Mouse (Mus musculus): Measurements from ENCODE around the gene Iqschfp. TPM values are rescaled to one million over a fixed set of nuclear protein-coding genes. Genes with fewer than 3 reads are reported as not detected.

The Iqschfp gene
- polyA plus RNA-seq, 1 experiment = not detected

DNA sequence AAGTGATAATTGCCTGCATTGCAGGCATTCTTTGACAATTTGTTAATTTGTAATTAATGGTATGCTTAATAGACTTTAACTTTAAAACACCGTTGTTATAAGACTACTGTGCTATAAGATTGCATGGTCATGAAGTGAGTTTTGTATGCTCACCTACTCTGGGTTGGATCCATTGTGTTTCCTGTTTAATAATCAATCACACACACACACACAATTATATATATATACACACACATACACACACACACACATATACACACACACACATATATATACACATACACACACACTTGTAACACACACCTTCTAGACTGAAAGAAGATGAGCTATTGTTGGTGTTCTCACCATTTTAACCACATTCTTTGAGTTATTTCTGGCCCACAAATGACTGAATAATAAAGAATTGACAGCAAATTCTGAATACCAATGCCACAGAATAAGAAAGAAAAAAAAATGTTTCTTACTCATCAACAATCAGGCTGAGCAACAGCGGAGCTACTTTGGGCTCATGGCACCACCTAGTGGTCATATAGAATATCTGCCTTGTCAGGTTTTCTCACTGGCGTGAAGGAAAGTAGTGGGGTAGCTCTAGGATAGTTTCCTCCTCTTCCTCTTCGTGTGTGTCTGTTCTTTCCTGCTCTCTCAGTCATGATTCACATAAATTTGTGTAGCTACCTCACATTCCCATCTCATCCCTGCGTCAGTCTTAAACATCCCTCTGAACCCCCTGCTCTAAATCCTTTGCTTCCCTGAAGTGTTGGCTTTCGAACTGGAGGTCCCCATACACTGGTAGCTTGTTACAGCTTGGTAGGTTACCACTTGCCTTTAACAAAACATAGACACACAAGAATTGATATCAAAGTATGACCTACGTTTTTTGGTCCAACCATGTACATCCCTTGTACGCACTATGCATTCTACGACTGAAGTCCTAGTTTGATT lies 153.7 kb downstream of the Iqschfp start:
- Histone ChIP-seq H3K4me3 (ENCODE audit: insufficient read depth, low read depth, low read length) (no peak overlapping the region), H3K4me1 (ENCODE audit: control insufficient read depth, insufficient read depth, low read length) (no peaks in the 10 kb centered on the region), H3K27ac (ENCODE audit: insufficient read depth, low read depth, low read length) (no peak overlapping the region)
- no peak for TF ChIP-seq CTCF (IDR thresholded peaks at IDR 0.05; ENCODE audit: insufficient read depth, low read depth, low read length)
- no peak for TF ChIP-seq POLR2A (IDR thresholded peaks at IDR 0.05; ENCODE audit: insufficient read depth, low read depth, low read length)
- WGBS = 46% methylated on average over 9 of the region's 9 CpGs

DNA sequence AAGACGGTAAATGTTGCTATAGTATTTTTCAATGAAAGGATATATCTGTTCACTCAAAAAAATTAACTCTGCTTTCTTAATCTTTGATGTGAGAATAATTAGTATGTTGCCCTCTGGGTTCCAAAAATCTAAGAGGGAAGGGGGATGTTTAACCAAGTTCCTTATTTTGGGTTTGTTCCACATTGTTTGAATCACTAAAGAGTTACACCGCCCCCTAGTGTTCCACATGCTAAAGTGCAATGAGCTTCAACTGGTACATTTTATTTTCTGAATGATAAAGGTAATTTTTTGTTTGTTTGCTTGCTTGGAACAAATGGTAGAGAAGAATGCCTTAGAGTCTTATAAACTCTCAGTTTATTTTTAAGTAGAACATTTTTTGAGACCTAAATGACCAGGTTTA lies 161.5 kb downstream of the Iqschfp start:
- H3K27ac ChIP-seq (ENCODE audit: insufficient read depth, low read depth, low read length) = no peak overlapping the region
- 48% methylated on average over 2 of the region's 2 CpGs for WGBS

DNA sequence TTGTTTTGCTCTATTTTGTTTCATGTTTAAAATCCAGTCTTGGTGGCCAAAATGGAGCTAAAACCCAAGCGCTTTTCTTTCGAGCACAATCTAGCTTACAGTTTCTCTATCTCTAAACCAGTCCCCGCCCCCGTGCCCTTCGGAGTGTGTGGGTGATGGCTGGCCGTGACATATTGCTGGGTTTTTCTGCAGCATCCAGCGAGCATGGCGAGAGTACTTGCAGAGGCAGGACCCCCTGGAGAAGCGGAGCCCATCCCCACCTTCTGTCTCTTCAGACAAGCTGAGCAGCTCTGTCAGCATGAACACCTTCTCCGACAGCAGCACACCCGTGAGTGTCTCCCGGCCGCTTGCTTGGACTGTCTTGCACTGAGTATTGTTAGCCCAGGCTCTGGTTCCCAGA lies 163.0 kb downstream of the Iqschfp start:
- H3K4me3 ChIP-seq (ENCODE audit: insufficient read depth, low read depth, low read length) = no peak overlapping the region
- TF ChIP-seq POLR2A (IDR thresholded peaks at IDR 0.05; ENCODE audit: insufficient read depth, low read depth, low read length) (no peak), CTCF (IDR thresholded peaks at IDR 0.05; ENCODE audit: insufficient read depth, low read depth, low read length) (no peak)
- 62% methylated on average over 13 of the region's 13 CpGs for WGBS
- no peaks in the 10 kb centered on the region for H3K4me1 ChIP-seq (ENCODE audit: control insufficient read depth, insufficient read depth, low read length)
- no peak overlapping the region for H3K27ac ChIP-seq (ENCODE audit: insufficient read depth, low read depth, low read length)

More for the DNA sequence above, 161.5 kb downstream of the Iqschfp start:
- no peak for TF ChIP-seq POLR2A (IDR thresholded peaks at IDR 0.05; ENCODE audit: insufficient read depth, low read depth, low read length)
- TF ChIP-seq CTCF (IDR thresholded peaks at IDR 0.05; ENCODE audit: insufficient read depth, low read depth, low read length) = no peak
- H3K4me3 ChIP-seq (ENCODE audit: insufficient read depth, low read depth, low read length) = no peak overlapping the region
- no peaks in the 10 kb centered on the region for H3K4me1 ChIP-seq (ENCODE audit: control insufficient read depth, insufficient read depth, low read length)

DNA sequence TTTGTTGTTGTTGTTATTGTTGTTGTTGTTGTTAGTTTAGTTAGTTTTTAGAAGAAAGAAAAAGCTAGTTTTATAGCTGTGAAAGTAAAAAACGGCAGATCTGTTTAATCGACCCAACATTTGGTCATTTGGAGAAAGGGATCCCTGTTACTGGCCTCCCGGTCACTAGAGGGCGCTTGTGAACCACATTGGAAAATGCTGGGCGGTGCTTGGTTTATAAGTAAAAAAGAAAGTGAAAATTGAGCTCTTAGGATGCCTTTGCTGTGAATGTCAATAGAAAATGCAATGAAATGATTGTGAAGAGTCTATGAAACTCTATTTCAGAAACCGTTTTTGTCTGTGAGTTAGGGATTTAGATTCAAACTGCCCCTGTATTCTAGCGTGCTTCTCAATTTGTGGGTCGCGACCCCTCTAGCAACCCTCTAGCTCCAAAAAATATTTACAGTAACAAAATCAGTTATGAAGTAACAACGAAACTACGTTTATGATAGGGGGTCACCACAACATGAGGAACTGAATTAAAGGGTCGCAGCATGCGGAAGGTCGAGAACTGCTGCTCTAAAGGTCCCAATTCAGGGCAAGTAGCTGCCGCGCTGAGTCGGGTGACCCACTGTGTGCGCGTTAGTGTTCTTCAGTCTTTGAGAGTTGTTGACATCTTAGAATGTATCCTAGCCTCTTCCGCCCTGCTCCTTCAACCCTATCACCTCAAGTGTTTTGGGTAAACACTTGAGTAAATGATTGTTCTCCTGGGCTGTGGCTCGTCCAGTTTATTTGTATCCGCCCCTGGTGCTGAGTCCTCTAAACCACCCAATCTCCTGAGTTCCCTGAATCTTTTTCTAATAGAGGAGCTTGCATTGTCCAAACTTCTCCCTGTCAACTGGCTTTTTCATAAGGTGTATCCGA lies 164.6 kb downstream of the Iqschfp start:
- Histone ChIP-seq H3K4me3 (ENCODE audit: insufficient read depth, low read depth, low read length) (peak overlapping the region; percentile 20; the same call in 1 of the 2 replicates), H3K27ac (ENCODE audit: insufficient read depth, low read depth, low read length) (no peak overlapping the region), H3K4me1 (ENCODE audit: control insufficient read depth, insufficient read depth, low read length) (no peaks in the 10 kb centered on the region)
- TF ChIP-seq CTCF (IDR thresholded peaks at IDR 0.05; ENCODE audit: insufficient read depth, low read depth, low read length) (peak; percentile 27; the same call in 1 of the 2 replicates), POLR2A (IDR thresholded peaks at IDR 0.05; ENCODE audit: insufficient read depth, low read depth, low read length) (no peak)
- WGBS = 56% methylated on average over 23 of the region's 23 CpGs

DNA sequence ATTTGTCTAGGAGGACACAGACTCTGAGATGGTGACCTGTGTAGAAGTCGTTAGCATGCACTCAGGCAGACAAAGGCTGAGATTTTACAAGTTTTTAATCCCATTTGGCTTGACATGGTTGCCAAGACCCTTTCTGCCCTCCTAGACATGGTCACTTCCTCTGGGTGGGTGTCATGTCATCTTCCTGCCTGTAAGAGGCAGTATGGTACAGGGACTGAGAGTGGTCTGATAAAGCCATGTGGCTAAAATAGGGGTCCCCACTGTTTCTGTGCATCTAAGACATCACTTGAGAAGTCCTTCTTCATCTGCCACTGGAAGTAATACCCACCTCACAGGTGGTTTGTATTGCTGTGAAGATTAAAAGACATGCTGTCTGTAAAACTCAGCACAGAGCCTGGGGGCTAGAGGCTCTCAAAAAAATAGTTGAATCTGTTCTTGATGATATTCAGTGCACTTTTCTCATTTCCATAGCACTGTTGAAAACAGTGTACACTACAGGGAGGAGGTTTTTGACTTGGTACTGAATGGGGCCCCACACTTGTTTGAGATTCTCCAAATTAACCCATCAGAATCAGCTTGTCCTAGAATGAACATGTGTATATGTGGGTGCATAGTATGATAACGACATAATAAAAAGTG lies 167.2 kb downstream of the Iqschfp start:
- TF ChIP-seq POLR2A (IDR thresholded peaks at IDR 0.05; ENCODE audit: insufficient read depth, low read depth, low read length) (no peak), CTCF (IDR thresholded peaks at IDR 0.05; ENCODE audit: insufficient read depth, low read depth, low read length) (no peak)
- H3K27ac ChIP-seq (ENCODE audit: insufficient read depth, low read depth, low read length) = no peak overlapping the region
- H3K4me3 ChIP-seq (ENCODE audit: insufficient read depth, low read depth, low read length) = no peak overlapping the region
- 52% methylated on average over 2 of the region's 2 CpGs for WGBS
- H3K4me1 ChIP-seq (ENCODE audit: control insufficient read depth, insufficient read depth, low read length) = no peaks in the 10 kb centered on the region

DNA sequence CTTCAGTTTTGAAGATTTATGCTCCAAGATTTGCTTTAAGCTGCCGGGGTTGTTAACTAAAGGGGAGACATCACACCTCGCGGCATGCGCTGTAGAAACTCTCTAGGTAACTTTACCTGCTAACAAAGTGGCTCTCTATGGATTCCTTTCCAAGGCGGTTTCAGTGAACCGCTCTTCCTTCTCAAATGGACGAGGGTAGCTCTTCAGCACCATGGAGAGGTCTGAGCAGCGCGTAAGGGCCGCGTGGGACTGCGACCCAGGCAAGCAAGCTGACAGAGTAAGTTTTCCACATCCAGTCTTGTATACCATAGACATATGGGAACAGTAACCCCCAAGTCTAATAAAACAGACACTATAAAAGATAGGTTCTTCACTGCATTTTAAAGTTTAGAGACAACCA lies 172.7 kb downstream of the Iqschfp start, which contains the start of gene Schip1:
TSS of gene Schip1 (plus strand) at position 72 of the 400 bp plus-strand sequence.
- Histone ChIP-seq H3K27ac (ENCODE audit: insufficient read depth, low read depth, low read length) (no peak within 1 kb of the TSS), H3K4me3 (ENCODE audit: insufficient read depth, low read depth, low read length) (no peak within 1 kb of the TSS), H3K4me1 (ENCODE audit: control insufficient read depth, insufficient read depth, low read length) (no peaks in the 10 kb centered on the region)
- no peak for TF ChIP-seq POLR2A (IDR thresholded peaks at IDR 0.05; ENCODE audit: insufficient read depth, low read depth, low read length)
- no peak for TF ChIP-seq CTCF (IDR thresholded peaks at IDR 0.05; ENCODE audit: insufficient read depth, low read depth, low read length)
- WGBS = 54% methylated on average over 12 of the region's 12 CpGs

DNA sequence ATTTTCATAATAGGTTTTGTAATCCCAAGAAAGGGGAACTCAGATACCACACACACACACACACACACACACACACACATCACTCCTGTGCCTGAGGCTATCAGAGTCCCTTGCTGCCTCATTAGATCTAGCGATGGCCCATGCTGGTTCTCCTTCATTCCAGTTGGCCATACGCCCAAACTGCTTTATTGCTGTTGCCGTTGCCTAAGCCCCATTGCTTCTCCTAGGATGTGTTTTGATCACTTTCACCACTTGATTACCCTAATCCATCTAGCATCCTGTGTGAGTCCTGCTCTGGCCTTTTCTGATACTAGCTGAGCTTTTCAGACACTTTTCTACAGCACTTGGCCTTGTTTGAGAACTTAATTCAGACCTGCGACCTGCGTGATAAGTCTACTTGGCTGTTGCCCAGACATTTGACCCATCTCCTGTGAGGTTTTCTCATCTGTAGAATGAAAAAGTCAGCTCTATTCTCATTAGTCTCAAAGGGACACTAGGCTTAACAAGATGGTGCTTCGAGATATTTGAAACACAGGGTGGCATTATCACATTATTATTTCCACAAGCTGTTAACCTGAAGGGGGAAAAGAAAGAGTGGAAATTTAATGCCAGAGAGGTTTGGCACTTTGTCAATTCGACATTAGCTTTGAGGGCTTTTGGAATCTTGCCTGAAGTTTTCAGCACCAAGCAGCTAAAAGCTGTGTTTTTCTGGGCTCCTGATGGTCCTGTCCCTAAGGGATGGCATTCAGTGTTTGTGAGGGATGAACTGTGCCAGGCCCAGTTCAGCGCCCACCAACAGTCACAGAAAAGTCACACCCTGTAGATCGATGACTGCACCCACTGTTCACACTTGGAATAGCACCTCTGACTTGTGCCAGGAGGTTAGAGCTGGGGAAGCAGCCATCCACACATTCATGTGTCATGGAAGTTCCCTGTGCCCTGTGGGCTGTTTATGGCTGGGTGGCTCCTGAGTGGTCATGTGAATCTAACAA lies 179.7 kb downstream of the Iqschfp start:
- WGBS = 46% methylated on average over 9 of the region's 9 CpGs
- H3K4me1 ChIP-seq (ENCODE audit: control insufficient read depth, insufficient read depth, low read length) = no peaks in the 10 kb centered on the region
- TF ChIP-seq POLR2A (IDR thresholded peaks at IDR 0.05; ENCODE audit: insufficient read depth, low read depth, low read length) (no peak), CTCF (IDR thresholded peaks at IDR 0.05; ENCODE audit: insufficient read depth, low read depth, low read length) (no peak)
- H3K27ac ChIP-seq (ENCODE audit: insufficient read depth, low read depth, low read length) = no peak overlapping the region
- H3K4me3 ChIP-seq (ENCODE audit: insufficient read depth, low read depth, low read length) = no peak overlapping the region
